8 mouse cellular contexts compared by ENCODE assay signal in genomic region chr11:75189713-75190370, GRCm38 (mm10). TPM values are rescaled to one million over a fixed set of nuclear protein-coding genes. Genes with fewer than 3 reads are reported as not detected.
DNase-seq lines count a peak whose midpoint lies in the region; ATAC-seq and TF ChIP-seq lines count a peak whose summit lies in the region.

No protein-coding gene starts in this region.

- peak overlapping the region; percentile 89 for H3K4me2 ChIP-seq in intestine, postnatal 0 days (replicated peaks; ENCODE audit: low read depth)
- H3K4me2 ChIP-seq in neural tube, embryonic 12.5 days (replicated peaks) = peak overlapping the region; percentile 89

- H3K27me3 ChIP-seq in testis, adult 2 months (ENCODE audit: control insufficient read depth, insufficient read depth, low read length) = no peaks in the 10 kb centered on the region
- H3K27me3 ChIP-seq in intestine, postnatal 0 days (replicated peaks; ENCODE audit: control insufficient read depth, insufficient read depth, low read length) = peaks cover 12% of the 10 kb centered on the region
- H3K27me3 ChIP-seq in neural tube, embryonic 12.5 days (replicated peaks) = peaks cover 39% of the 10 kb centered on the region

- peak overlapping the region; percentile 95 for H3K4me3 ChIP-seq in testis, adult 2 months (ENCODE audit: control insufficient read depth, low read depth, low read length)
- H3K4me3 ChIP-seq in intestine, postnatal 0 days (ENCODE audit: low read depth, low read length) = peak overlapping the region; percentile 96
- H3K4me3 ChIP-seq in neural tube, embryonic 12.5 days = peak overlapping the region; percentile 64

- H3K9ac ChIP-seq in intestine, postnatal 0 days (ENCODE audit: low read depth, low read length) = peak overlapping the region; percentile 53
- H3K9ac ChIP-seq in neural tube, embryonic 12.5 days = peak overlapping the region; percentile 56

- no peak for TF ChIP-seq POLR2A in testis, adult 2 months (IDR thresholded peaks at IDR 0.05; ENCODE audit: control insufficient read depth, low read depth, low read length)

- peak; percentile 53 for DNase-seq in adrenal gland, adult 2 months
- DNase-seq in adrenal gland, adult 8-10 months = no peak
- DNase-seq in testis, postnatal 10 days (ENCODE audit: low spot score) = no peak
- no peak for DNase-seq in embryo, embryonic 11 days
- no peak for DNase-seq in right cerebral cortex, postnatal 10 days (ENCODE audit: low spot score in 2 of 2)

- H3K27ac ChIP-seq in testis, adult 2 months (ENCODE audit: control insufficient read depth, insufficient read depth, low read depth, low read length) = peak overlapping the region; percentile 9; the same call in 1 of the 2 replicates
- no peak overlapping the region for H3K27ac ChIP-seq in intestine, postnatal 0 days (ENCODE audit: low read depth, low read length)
- H3K27ac ChIP-seq in neural tube, embryonic 12.5 days = no peak overlapping the region

- WGBS in intestine, postnatal 0 days = under 1% methylated on average over 22 of the region's 22 CpGs
- WGBS in neural tube, embryonic 12.5 days = 1% methylated on average over 22 of the region's 22 CpGs

- peaks cover 15% of the 10 kb centered on the region for H3K4me1 ChIP-seq in testis, adult 2 months (ENCODE audit: control insufficient read depth, insufficient read depth, low read length)
- H3K4me1 ChIP-seq in intestine, postnatal 0 days (replicated peaks; ENCODE audit: control insufficient read depth, insufficient read depth, low read length) = peaks cover 5% of the 10 kb centered on the region; the same call in 1 of the 2 replicates
- peaks cover 28% of the 10 kb centered on the region for H3K4me1 ChIP-seq in neural tube, embryonic 12.5 days

- ATAC-seq in intestine, postnatal 0 days = peak; percentile 29
- peak; percentile 24 for ATAC-seq in neural tube, embryonic 12.5 days (ENCODE audit: low FRiP score, low read depth)

- H3K36me3 ChIP-seq in testis, adult 2 months (ENCODE audit: control insufficient read depth, insufficient read depth, low read length) = no peaks in the 10 kb centered on the region
- peaks cover 7% of the 10 kb centered on the region for H3K36me3 ChIP-seq in intestine, postnatal 0 days (ENCODE audit: control insufficient read depth, insufficient read depth)
- no peaks in the 10 kb centered on the region for H3K36me3 ChIP-seq in neural tube, embryonic 12.5 days

- H3K9me3 ChIP-seq in intestine, postnatal 0 days (ENCODE audit: control insufficient read depth) = no peaks in the 10 kb centered on the region
- no peaks in the 10 kb centered on the region for H3K9me3 ChIP-seq in neural tube, embryonic 12.5 days

- TF ChIP-seq CTCF in testis, adult 2 months (IDR thresholded peaks at IDR 0.05; ENCODE audit: control insufficient read depth, insufficient read depth, insufficient replicate concordance, low read depth, low read length) = no peak
- no peak for TF ChIP-seq CTCF in intestine, postnatal 0 days (IDR thresholded peaks at IDR 0.05; ENCODE audit: low read depth)

RNA-seq across cellular contexts. Expression of gene Dph1, which starts 1.2 kb away (rescaled TPM):
- total RNA-seq in adrenal gland, adult 2 months (2021) = 10 to 100 TPM; 32.3 to 37.4 TPM
- polyA plus RNA-seq in adrenal gland, adult 2 months (2012; rRNA removed) = 72.0 and 87.5 TPM in 2 replicates
- total RNA-seq in adrenal gland, adult 8-10 months (2022) = 10 to 100 TPM; 32.3 to 46.1 (median 44.7) TPM
- 12.8 and 16.6 TPM in 2 replicates for polyA plus RNA-seq in testis, adult 2 months (2012; rRNA removed)
- polyA plus RNA-seq in intestine, postnatal 0 days (2015; fragmentation: Nextera tagmentation; extraction: Ambion mirVana) = 11.3 and 12.3 TPM in 2 replicates
- polyA plus RNA-seq in neural tube, embryonic 12.5 days (2016; fragmentation: Nextera tagmentation; extraction: Ambion mirVana) = 16.7 and 18.4 TPM in 2 replicates

RNA-seq across cellular contexts. Expression of gene Rtn4rl1, which starts 3.7 kb away (rescaled TPM):
- total RNA-seq in adrenal gland, adult 2 months (2021) = 10 to 100 TPM; 29.2 to 58.9 TPM
- polyA plus RNA-seq in adrenal gland, adult 2 months (2012; rRNA removed) = 48.1 and 62.9 TPM in 2 replicates
- 10 to 100 TPM; 39.9 to 74.9 (median 58.7) TPM for total RNA-seq in adrenal gland, adult 8-10 months (2022)
- polyA plus RNA-seq in testis, adult 2 months (2012; rRNA removed) = 3.1 and 3.3 TPM in 2 replicates
- polyA plus RNA-seq in intestine, postnatal 0 days (2015; fragmentation: Nextera tagmentation; extraction: Ambion mirVana) = 1.5 and 1.8 TPM in 2 replicates
- 9.9 and 14.5 TPM in 2 replicates for polyA plus RNA-seq in neural tube, embryonic 12.5 days (2016; fragmentation: Nextera tagmentation; extraction: Ambion mirVana)

RNA-seq across cellular contexts. Expression of gene Ovca2, which starts 11.2 kb away (rescaled TPM):
- total RNA-seq in adrenal gland, adult 2 months (2021) = 10 to 100 TPM; 20.4 to 26.5 TPM
- 7.0 and 7.4 TPM in 2 replicates for polyA plus RNA-seq in adrenal gland, adult 2 months (2012; rRNA removed)
- 10 to 100 TPM; 22.3 to 28.9 (median 25.9) TPM for total RNA-seq in adrenal gland, adult 8-10 months (2022)
- polyA plus RNA-seq in testis, adult 2 months (2012; rRNA removed) = 9.1 and 10.2 TPM in 2 replicates
- polyA plus RNA-seq in intestine, postnatal 0 days (2015; fragmentation: Nextera tagmentation; extraction: Ambion mirVana) = 21.6 and 22.4 TPM in 2 replicates
- 23.1 and 23.9 TPM in 2 replicates for polyA plus RNA-seq in neural tube, embryonic 12.5 days (2016; fragmentation: Nextera tagmentation; extraction: Ambion mirVana)

RNA-seq across cellular contexts. Expression of gene Hic1, which starts 20.5 kb away (rescaled TPM):
- total RNA-seq in adrenal gland, adult 2 months (2021) = 10 to 100 TPM in 1 of 2 experiments, 1 to 10 TPM in 1; 7.5 to 15.4 TPM
- 25.9 and 26.9 TPM in 2 replicates for polyA plus RNA-seq in adrenal gland, adult 2 months (2012; rRNA removed)
- 10 to 100 TPM in 2 of 4 experiments, 1 to 10 TPM in 2; 7.7 to 16.5 (median 11.4) TPM for total RNA-seq in adrenal gland, adult 8-10 months (2022)
- 1.3 and 1.7 TPM in 2 replicates for polyA plus RNA-seq in testis, adult 2 months (2012; rRNA removed)
- polyA plus RNA-seq in intestine, postnatal 0 days (2015; fragmentation: Nextera tagmentation; extraction: Ambion mirVana) = 8.6 and 8.8 TPM in 2 replicates
- 17.1 and 17.8 TPM in 2 replicates for polyA plus RNA-seq in neural tube, embryonic 12.5 days (2016; fragmentation: Nextera tagmentation; extraction: Ambion mirVana)
